Comparison of ENCODE assay signal across 34 mouse cellular contexts in genomic region chr15:56061326-56061725, GRCm38 (mm10).
"Had no signal": no experiment of that assay in that cellular context is flagged by ENCODE, and none has a peak within 500 bp of the region (broad histone marks: within the 10 kb centered on the region; RNA-seq: fewer than 3 reads in every experiment).

No protein-coding gene starts in this region.

- H3K27ac ChIP-seq: heart, embryonic 10.5 days; heart, embryonic 13.5 days; heart, embryonic 15.5 days; hindbrain, embryonic 10.5 days; hindbrain, embryonic 12.5 days; hindbrain, embryonic 13.5 days; hindbrain, embryonic 14.5 days; hindbrain, embryonic 15.5 days; hindbrain, postnatal 0 days; intestine, embryonic 15.5 days; kidney, embryonic 15.5 days; kidney, postnatal 0 days; layer of hippocampus, adult 2 months had no signal

- H3K27me3 ChIP-seq: heart, embryonic 12.5 days; heart, embryonic 13.5 days; heart, embryonic 15.5 days; hindbrain, embryonic 12.5 days; hindbrain, embryonic 13.5 days; hindbrain, embryonic 15.5 days; intestine, embryonic 15.5 days; kidney, embryonic 15.5 days had no signal

- H3K9me3 ChIP-seq: heart, embryonic 10.5 days; heart, embryonic 12.5 days; heart, embryonic 13.5 days; heart, embryonic 15.5 days; hindbrain, embryonic 10.5 days; hindbrain, embryonic 12.5 days; hindbrain, embryonic 13.5 days; hindbrain, embryonic 15.5 days; intestine, embryonic 15.5 days; kidney, embryonic 15.5 days had no signal

- DNase-seq: heart, postnatal 10 days; heart, postnatal 14 days; heart, postnatal 36 days; kidney, adult 11 months; kidney, adult 18-20 months; kidney, adult 2 months; kidney, adult 8-10 months; kidney, adult 9 months; kidney, postnatal 10 days; kidney, postnatal 14 days; kidney, postnatal 25 days; kidney, postnatal 36 days; kidney, postnatal 4 days; layer of hippocampus, adult 9-11 months; layer of hippocampus, postnatal 36 days had no signal

- ATAC-seq: hindbrain, embryonic 16.5 days; hindbrain, postnatal 0 days; inflammation-experienced regulatory T-cells, adult 6 months; intestine, embryonic 15.5 days; intestine, embryonic 16.5 days; intestine, postnatal 0 days had no signal

- H3K9ac ChIP-seq: heart, embryonic 12.5 days; heart, embryonic 13.5 days; heart, embryonic 15.5 days; hindbrain, embryonic 12.5 days; hindbrain, embryonic 13.5 days; hindbrain, embryonic 14.5 days; hindbrain, embryonic 15.5 days; intestine, embryonic 15.5 days; kidney, embryonic 15.5 days had no signal

- H3K4me2 ChIP-seq: heart, embryonic 11.5 days; heart, embryonic 12.5 days; heart, embryonic 13.5 days; heart, embryonic 15.5 days; hindbrain, embryonic 12.5 days; hindbrain, embryonic 13.5 days; hindbrain, embryonic 14.5 days; hindbrain, embryonic 15.5 days; intestine, embryonic 15.5 days; kidney, embryonic 15.5 days had no signal

- H3K4me3 ChIP-seq: heart, embryonic 10.5 days; heart, embryonic 12.5 days; heart, embryonic 13.5 days; heart, embryonic 15.5 days; hindbrain, embryonic 10.5 days; hindbrain, embryonic 12.5 days; hindbrain, embryonic 13.5 days; hindbrain, embryonic 15.5 days; intestine, embryonic 15.5 days; kidney, embryonic 15.5 days; layer of hippocampus, adult 2 months had no signal

- H3K36me3 ChIP-seq: heart, embryonic 10.5 days; heart, embryonic 12.5 days; heart, embryonic 13.5 days; heart, embryonic 15.5 days; hindbrain, embryonic 10.5 days; hindbrain, embryonic 12.5 days; hindbrain, embryonic 13.5 days; hindbrain, embryonic 15.5 days; intestine, embryonic 15.5 days; kidney, embryonic 15.5 days had no signal

- H3K4me1 ChIP-seq: heart, embryonic 10.5 days; heart, embryonic 12.5 days; heart, embryonic 13.5 days; heart, embryonic 15.5 days; hindbrain, embryonic 10.5 days; hindbrain, embryonic 12.5 days; hindbrain, embryonic 13.5 days; hindbrain, embryonic 15.5 days; intestine, embryonic 15.5 days; kidney, embryonic 15.5 days had no signal
